Mouse (Mus musculus): ENCODE measurements around the gene Cbx7. TPM values are rescaled to one million over a fixed set of nuclear protein-coding genes. Genes with fewer than 3 reads are reported as not detected.

Cbx7 gene
- polyA plus RNA-seq, 1 experiment from 2014 or later = 4.3 TPM

DNA sequence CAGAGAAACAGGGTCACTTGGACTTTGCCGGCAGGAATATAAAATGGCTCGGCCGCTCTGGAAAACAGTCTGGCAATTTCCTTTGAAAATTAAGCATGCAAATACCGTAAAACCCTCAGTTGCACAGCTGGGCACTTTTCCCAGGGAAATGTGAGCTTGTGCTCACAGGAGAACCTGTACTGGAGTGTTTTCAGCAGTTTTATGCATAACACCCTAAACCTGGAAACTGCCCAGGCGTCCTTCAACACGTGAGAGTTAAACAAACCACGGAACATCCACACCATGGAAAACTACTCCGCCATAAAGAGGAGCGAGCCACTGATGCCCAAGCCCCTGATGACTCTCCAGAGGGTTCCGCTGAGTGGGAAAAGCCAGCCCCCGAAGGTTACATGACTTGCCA lies 9.8 kb upstream of the Cbx7 start:
- Histone ChIP-seq H3K4me3 (ENCODE audit: inconsistent target) (no peak overlapping the region), H3K79me2 (ENCODE audit: inconsistent target) (no peaks in the 10 kb centered on the region), H3K36me3 (ENCODE audit: inconsistent target) (no peaks in the 10 kb centered on the region), H3K27ac (no peak overlapping the region)
- 93% methylated on average over 11 of the region's 11 CpGs for WGBS (ENCODE audit: missing documents)

DNA sequence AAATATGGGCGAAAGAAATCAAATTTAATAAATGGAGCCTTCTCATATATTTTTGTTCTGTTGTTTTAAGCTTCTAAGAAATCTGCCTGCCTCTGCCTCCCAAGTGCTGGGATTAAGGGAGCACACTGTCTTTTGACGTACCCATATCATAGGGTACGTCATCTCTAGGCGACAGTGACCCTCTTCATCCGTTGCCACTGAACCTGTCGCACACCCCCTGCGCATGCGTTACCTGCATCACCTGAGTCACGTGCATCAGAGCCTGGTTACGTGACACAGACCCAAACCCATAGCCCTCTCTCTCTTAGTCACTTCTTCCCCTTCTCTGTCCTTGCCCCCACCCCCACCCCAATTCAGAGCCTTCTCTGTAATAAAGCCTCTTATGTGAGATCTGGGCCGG lies 1.3 kb upstream of the Cbx7 start:
- no peaks in the 10 kb centered on the region for H3K36me3 ChIP-seq (ENCODE audit: inconsistent target)
- 95% methylated on average over 11 of the region's 11 CpGs for WGBS (ENCODE audit: missing documents)
- H3K4me3 ChIP-seq (ENCODE audit: inconsistent target) = no peak overlapping the region
- H3K79me2 ChIP-seq (ENCODE audit: inconsistent target) = no peaks in the 10 kb centered on the region
- H3K27ac ChIP-seq = no peak overlapping the region

DNA sequence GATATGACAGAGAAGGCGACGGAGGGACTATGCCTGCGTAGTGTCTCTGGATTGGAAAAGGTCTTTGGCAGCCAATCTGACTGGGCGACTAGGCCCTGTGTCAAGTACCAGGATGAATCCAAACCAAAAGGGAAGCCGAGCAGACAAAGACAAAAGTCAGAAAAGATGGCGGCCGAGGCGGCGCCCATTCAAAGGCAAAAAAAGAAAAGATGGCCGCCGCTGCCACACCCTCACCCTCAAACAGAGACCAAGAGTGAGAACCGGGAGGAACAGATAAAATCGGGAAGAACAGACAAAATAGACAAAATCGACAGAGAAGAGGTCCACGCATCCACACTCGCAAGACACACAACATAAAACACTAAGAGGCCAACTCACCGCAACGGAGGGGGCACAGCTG lies 428 bp downstream of the Cbx7 start:
- H3K36me3 ChIP-seq (ENCODE audit: inconsistent target) = no peaks in the 10 kb centered on the region
- H3K79me2 ChIP-seq (ENCODE audit: inconsistent target) = no peaks in the 10 kb centered on the region
- no peak overlapping the region for H3K27ac ChIP-seq
- no peak overlapping the region for H3K4me3 ChIP-seq (ENCODE audit: inconsistent target)
- 95% methylated on average over 18 of the region's 18 CpGs for WGBS (ENCODE audit: missing documents)

DNA sequence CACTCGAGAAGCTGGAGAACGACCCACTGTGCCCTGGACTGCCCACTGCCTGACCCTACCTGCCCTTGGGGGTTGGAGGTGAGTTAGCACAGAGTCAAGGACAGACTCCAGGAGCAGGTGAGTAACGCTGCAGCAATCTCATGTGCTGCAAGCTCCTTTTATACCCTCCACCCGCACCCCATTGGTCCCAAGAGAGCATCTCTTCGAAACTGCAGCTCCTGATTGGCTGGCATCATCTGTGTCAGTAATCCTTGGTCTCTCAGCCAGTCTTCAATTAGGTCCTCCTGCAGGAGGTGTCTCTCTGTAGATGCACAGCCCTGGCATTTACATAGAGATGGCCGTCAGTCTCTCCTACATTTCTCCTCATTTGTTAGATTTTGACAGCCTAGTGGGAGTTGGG lies 3.6 kb downstream of the Cbx7 start:
- no peaks in the 10 kb centered on the region for H3K36me3 ChIP-seq (ENCODE audit: inconsistent target)
- no peak overlapping the region for H3K4me3 ChIP-seq (ENCODE audit: inconsistent target)
- H3K79me2 ChIP-seq (ENCODE audit: inconsistent target) = no peaks in the 10 kb centered on the region
- no peak overlapping the region for H3K27ac ChIP-seq
- 95% methylated on average over 6 of the region's 6 CpGs for WGBS (ENCODE audit: missing documents)

DNA sequence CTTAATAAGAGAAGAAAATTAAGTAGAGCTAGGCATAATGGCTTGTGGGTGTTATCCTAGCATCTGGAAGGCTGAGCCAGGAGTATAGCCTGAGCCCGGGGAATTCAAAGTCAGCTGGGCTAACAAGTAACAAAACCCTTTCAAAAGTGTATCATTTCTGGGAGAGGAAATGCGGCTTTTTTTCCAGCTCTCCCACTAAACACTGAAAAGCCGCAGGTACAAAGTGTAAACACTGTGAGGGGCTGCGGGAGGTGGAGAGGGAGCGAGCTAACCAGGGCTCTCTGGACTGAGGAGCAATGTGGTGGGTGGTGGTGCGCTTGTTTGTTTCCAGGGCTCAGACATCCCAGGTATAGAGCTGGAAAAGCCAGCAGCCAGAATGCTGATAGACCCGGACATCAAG lies 6.5 kb downstream of the Cbx7 start:
- H3K79me2 ChIP-seq (ENCODE audit: inconsistent target) = no peaks in the 10 kb centered on the region
- H3K4me3 ChIP-seq (ENCODE audit: inconsistent target) = no peak overlapping the region
- WGBS (ENCODE audit: missing documents) = 88% methylated on average over 6 of the region's 7 CpGs
- no peaks in the 10 kb centered on the region for H3K36me3 ChIP-seq (ENCODE audit: inconsistent target)
- no peak overlapping the region for H3K27ac ChIP-seq

DNA sequence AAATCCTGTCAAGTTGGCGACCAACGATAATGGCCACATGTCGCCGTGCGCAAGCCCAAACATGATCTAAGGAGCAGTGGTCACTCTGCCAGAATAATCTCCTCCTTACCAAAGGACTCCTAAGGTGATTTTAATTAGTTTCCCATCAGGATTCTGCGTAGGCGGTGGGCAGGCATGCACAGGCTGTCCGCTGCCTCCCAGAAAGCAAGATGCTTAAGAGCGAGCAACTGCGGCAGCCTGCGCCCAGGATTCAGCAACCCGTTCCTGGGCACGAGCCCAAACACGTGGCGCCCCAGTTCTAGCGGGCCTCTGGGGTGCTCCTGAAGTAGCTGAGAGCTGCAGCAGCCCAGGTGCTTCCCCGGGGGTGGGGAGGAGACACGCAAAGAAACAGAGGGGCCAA lies 8.3 kb downstream of the Cbx7 start:
- no peak overlapping the region for H3K4me3 ChIP-seq (ENCODE audit: inconsistent target)
- 95% methylated on average over 18 of the region's 18 CpGs for WGBS (ENCODE audit: missing documents)
- H3K79me2 ChIP-seq (ENCODE audit: inconsistent target) = no peaks in the 10 kb centered on the region
- no peak overlapping the region for H3K27ac ChIP-seq
- H3K36me3 ChIP-seq (ENCODE audit: inconsistent target) = no peaks in the 10 kb centered on the region

DNA sequence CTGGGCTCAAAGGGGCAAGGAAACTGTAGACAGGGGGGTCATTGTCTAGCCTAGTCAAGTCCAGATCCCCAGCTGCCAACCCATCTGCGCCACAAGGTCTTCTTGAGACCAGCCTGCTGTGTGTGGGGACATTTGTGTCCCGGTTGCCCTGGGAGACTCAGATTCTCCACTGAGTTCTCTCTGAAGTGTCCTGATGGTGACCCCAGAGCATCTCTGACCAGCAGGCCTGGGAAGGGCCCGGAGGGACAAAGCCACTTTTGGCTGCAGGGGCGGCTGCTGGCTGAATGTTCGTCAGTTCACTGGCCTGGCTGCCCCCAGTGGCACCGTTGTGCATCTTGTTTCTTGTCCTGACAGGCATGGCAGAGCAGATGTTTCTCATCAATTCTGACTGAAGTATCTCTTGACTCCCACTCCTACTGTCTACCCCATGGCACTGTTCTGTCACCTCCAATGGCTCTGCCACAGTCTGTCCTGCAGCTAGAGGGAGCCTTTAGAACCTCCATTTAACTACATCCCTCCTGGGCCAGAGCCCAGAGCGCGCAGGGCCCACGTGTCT lies 9.5 kb downstream of the Cbx7 start:
- no peaks in the 10 kb centered on the region for H3K79me2 ChIP-seq (ENCODE audit: inconsistent target)
- H3K4me3 ChIP-seq (ENCODE audit: inconsistent target) = no peak overlapping the region
- 87% methylated on average over 9 of the region's 9 CpGs for WGBS (ENCODE audit: missing documents)
- H3K27ac ChIP-seq = no peak overlapping the region
- H3K36me3 ChIP-seq (ENCODE audit: inconsistent target) = no peaks in the 10 kb centered on the region

DNA sequence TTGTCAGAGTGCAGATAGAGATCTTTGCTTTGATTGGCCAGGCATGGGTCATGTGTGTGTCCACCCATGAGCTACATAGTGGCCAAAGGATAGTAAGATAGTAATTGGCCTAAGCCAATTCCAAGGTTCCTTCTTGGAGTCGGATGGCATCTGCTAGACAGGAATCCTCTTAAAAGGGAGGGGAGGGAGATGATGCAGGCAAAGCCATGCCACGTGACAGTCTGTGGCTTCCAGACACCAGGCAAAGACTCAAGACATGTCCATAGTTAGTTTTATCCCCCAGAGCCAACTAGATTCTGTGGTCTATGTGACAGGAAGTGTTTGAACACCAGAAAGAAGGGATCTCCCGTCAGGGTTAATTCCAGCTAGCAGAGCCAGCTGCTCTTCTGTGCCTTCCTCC lies 12.5 kb downstream of the Cbx7 start:
- Histone ChIP-seq H3K36me3 (ENCODE audit: inconsistent target) (no peaks in the 10 kb centered on the region), H3K79me2 (ENCODE audit: inconsistent target) (no peaks in the 10 kb centered on the region), H3K4me3 (ENCODE audit: inconsistent target) (no peak overlapping the region), H3K27ac (no peak overlapping the region)
- whole genome bisulfite sequencing (ENCODE audit: missing documents) = 28% methylated on average over 3 of the region's 3 CpGs

DNA sequence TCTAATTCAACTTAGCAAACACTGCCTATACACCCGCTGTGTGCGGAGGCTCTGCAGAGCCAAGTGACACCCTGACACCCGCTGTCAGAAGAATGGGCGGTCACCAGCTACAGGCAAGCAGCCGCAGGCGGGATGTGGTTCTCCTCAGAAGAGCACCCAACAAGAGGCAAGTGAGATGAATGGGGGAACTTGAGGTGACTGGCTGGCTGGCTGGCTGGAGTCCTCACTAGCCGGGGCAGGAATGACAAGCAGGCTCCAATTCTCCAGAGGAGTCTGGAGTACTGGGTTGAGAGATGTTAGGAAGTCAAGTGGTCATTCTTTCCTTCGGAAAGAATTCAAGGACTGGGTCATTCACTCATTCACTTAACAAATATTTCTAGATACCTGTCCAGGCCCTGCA lies 14.4 kb downstream of the Cbx7 start:
- Histone ChIP-seq H3K79me2 (ENCODE audit: inconsistent target) (no peaks in the 10 kb centered on the region), H3K27ac (no peak overlapping the region), H3K4me3 (ENCODE audit: inconsistent target) (no peak overlapping the region), H3K36me3 (ENCODE audit: inconsistent target) (no peaks in the 10 kb centered on the region)
- WGBS (ENCODE audit: missing documents) = 40% methylated on average over 8 of the region's 8 CpGs

DNA sequence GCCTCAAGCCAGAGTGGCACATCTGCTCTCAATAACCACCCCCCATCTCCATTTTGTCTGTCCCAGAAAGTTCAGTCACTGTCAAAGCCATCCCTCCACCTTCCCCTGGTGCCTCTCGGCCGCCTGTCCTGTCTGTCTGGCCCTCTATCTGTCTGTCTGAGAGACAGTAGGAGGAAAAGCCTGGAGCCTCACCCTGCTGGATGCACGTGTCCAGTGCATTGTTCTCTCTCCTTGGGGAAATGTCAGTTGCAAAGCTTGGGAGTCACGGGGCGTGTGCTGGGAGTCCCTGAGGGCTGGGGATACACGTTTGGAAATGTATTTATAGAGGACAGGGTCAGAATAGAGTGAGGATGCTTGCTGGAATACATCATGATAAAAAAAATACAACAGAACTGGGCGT lies 17.4 kb downstream of the Cbx7 start:
- H3K79me2 ChIP-seq (ENCODE audit: inconsistent target) = no peaks in the 10 kb centered on the region
- H3K27ac ChIP-seq = no peak overlapping the region
- WGBS (ENCODE audit: missing documents) = 86% methylated on average over 7 of the region's 7 CpGs
- no peaks in the 10 kb centered on the region for H3K36me3 ChIP-seq (ENCODE audit: inconsistent target)
- no peak overlapping the region for H3K4me3 ChIP-seq (ENCODE audit: inconsistent target)

DNA sequence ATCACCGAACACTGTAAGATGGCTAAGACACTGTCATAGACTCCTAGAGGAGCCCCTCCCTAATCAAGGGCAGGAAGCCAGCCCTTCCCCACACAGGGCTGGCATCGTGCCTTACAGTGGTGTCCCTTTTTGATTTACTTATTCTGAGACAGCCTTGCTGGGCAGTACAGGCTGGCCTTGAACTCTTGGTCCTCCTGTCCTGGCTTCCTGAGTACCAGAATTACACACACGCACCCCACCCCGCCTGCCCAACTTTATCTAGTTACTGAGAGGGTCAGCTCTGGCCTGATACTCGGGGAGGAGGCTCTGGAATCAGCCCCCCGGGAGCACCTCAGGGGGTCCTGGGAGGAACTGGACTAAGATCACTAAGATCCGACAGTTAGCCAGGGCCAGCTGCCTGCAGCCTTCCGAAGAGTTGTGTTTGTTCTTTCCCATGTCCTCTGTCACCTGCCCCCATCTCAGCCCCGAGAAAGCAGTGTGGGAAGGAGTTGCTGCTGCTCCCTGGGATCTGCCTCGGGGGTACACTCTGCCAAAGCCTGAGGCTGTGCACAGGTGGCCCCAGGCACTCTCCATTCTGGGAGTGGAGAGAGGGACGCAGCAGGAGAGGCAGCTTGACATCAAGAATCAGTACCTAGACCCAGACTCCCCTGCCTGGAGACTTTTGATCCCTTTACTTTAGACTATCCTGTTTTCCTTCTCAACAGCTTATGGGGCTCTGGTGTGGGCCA lies 18.3 kb downstream of the Cbx7 start:
- 68% methylated on average over 11 of the region's 11 CpGs for WGBS (ENCODE audit: missing documents)

DNA sequence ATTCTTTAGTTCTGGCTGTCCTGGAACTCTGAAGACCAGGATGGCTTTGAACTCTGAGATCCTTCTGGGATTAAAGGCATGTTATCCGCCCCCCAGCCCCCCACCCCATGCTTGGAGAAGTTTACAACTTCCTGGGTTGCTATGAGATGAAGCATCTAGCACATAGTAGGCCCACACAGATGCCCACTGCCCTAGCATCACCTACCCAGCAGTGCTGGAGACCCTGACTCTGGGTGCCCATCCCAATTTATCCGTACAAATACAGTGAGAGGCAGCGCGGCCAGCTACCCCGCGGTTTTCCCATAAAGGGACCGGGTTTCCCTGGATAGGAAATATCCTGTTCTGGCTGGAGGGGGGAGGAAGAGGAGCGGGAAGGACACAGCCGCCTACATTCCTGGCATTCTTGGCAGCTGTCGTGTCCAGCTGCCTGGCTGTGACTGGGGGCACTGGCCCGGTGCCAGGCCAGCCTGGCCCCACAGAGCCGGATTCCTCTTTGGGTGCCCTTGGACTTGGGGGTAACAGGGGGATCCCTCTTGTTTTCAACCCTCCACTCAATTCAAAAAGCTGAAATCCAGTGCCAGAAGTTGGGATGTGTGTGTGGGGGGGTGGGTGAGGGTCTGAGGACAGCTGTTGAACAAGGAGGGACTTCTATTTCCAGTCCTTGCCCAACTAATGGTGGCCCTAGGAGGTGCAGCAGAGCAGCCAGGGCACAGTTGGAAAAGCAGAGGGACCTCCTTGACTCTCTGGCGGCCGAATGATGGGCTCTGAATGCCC lies 19.0 kb downstream of the Cbx7 start:
- no peak overlapping the region for H3K27ac ChIP-seq
- no peak overlapping the region for H3K4me3 ChIP-seq (ENCODE audit: inconsistent target)
- WGBS (ENCODE audit: missing documents) = 82% methylated on average over 14 of the region's 14 CpGs
- no peaks in the 10 kb centered on the region for H3K36me3 ChIP-seq (ENCODE audit: inconsistent target)
- H3K79me2 ChIP-seq (ENCODE audit: inconsistent target) = no peaks in the 10 kb centered on the region

More for the DNA sequence above, 18.3 kb downstream of the Cbx7 start:
- Histone ChIP-seq H3K4me3 (ENCODE audit: inconsistent target) (no peak overlapping the region), H3K79me2 (ENCODE audit: inconsistent target) (no peaks in the 10 kb centered on the region), H3K36me3 (ENCODE audit: inconsistent target) (no peaks in the 10 kb centered on the region), H3K27ac (no peak overlapping the region)

DNA sequence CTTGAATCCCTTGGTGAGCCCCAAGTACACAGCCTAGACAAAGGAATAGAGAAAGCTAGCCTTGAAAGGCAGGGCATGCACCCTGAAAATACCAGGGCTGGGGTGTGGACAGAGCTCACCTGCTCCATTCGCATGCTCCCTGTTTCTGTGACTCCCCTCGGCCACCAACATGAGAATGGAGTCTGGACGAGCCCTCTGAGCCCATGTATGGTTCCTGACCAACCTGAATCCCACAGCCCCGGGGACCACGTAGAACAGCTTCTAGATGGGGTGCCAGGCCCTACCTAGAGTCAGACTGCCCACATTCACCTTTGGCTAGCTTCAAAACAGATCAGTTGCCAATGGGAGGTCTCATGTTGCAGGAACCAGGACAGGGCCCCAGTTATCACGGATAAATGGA lies 19.7 kb downstream of the Cbx7 start:
- Histone ChIP-seq H3K79me2 (ENCODE audit: inconsistent target) (no peaks in the 10 kb centered on the region), H3K27ac (no peak overlapping the region), H3K36me3 (ENCODE audit: inconsistent target) (no peaks in the 10 kb centered on the region), H3K4me3 (ENCODE audit: inconsistent target) (no peak overlapping the region)
- WGBS (ENCODE audit: missing documents) = 88% methylated on average over 6 of the region's 6 CpGs

DNA sequence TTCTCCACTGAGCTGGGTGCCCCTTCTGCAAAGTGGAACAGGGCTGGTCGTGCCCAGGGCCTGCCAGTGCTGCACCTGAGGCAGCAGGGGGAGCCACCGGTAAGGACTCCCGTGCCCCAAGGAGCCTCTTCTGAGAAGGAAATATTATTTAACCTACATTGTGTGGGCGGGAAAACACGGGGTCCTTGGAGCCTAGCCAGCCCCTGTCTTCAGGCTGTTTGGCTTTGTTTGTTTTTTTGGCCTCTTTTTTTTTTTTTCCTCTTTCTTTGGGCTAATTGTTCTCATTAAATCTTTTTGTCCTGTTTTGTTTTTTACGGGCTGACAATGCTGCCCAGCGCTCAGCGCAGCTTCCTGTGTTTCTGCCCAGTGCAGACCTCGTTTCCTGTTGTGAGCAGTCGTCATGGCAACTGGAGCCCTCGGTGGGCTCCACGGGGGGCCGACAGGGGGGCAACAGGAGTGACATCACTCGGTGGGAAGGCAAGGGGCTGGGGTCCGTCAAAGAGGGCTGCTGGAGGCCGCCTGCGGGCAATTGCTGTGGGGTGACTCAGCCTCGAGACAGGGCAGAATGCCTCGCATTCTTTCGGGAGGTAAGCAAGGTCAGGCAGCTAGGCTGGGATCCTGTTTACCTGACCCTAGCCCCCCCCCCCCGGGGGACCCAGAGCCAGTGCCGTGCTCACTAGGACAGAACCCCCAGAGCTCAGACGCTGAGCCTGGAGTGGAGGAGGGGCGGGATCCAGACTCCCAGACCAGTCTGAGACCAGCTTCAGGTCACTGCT lies 20.5 kb downstream of the Cbx7 start:
- H3K27ac ChIP-seq = no peak overlapping the region
- H3K79me2 ChIP-seq (ENCODE audit: inconsistent target) = no peaks in the 10 kb centered on the region
- no peaks in the 10 kb centered on the region for H3K36me3 ChIP-seq (ENCODE audit: inconsistent target)
- H3K4me3 ChIP-seq (ENCODE audit: inconsistent target) = no peak overlapping the region
- 11% methylated on average over 24 of the region's 24 CpGs for WGBS (ENCODE audit: missing documents)

DNA sequence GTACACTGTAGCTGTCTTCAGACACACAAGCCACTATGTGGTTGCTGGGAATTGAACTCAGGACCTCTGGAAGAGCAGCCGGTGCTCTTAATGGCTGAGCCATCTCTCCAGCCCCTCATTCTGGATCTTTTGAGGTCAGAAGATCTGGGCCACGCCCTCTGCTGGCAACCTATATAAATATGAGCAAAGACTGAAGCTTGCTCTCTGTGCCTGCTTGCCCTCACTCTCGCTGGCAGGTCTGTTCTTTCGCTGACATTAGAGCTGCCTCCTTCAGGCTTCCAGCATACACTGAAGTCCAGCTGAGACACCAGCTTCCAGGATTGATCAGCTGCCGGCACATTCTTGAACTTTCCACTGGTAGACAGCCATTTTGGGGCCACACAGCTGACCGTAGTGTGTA lies 23.2 kb downstream of the Cbx7 start:
- H3K4me3 ChIP-seq (ENCODE audit: inconsistent target) = no peak overlapping the region
- H3K36me3 ChIP-seq (ENCODE audit: inconsistent target) = no peaks in the 10 kb centered on the region
- no peak overlapping the region for H3K27ac ChIP-seq
- 92% methylated on average over 6 of the region's 6 CpGs for WGBS (ENCODE audit: missing documents)
- no peaks in the 10 kb centered on the region for H3K79me2 ChIP-seq (ENCODE audit: inconsistent target)

All from macrophage (primary cell).